Mouse (Mus musculus) embryonic stem cell, embryonic (primary cell): ENCODE results near the gene Ahdc1.

Experiments used
- CTCF ChIA-PET, 4 experiments: fragments of 300-600 bp in 2 of 4; fragments of 350-600 bp in 2 of 4; sonication (Branson Sonifier 250); formaldehyde crosslinking; loops; one replicate each; lab custom pipeline; 2022; ENCODE audit warnings: inconsistent platforms in 2 of 4; lab: Charles Lee
- POLR2A ChIA-PET, 4 experiments: fragments of 300-600 bp in 2 of 4; fragments of 350-600 bp in 2 of 4; sonication (Branson Sonifier 250); formaldehyde crosslinking; loops; one replicate each; lab custom pipeline; 2022; ENCODE audit warnings: antibody characterized with exemption in 4 of 4, inconsistent platforms in 1 of 4; lab: Charles Lee

Ahdc1 gene

GRCm38 (mm10) chr4:133080862-133081261, 69.8 kb downstream of the Ahdc1 start:
- CTCF ChIA-PET, result no interaction called here
- POLR2A ChIA-PET, result interaction anchor here in 2 of 4 experiments (0.6 to 12.1 kb wide), 9 partner anchors 7 to 31 kb away, joined by 3 to 205 read pairs (median 8); no protein-coding TSS in a partner anchor

GRCm38 (mm10) chr4:133082216-133082773, 71.2 kb downstream of the Ahdc1 start:
- ChIA-PET POLR2A (interaction anchor here (0.5 to 12.1 kb wide), 17 partner anchors 9 to 288 kb away, joined by 3 to 205 read pairs (median 4); no protein-coding TSS in a partner anchor), CTCF (interaction anchor here in 3 of 4 experiments (0.5 to 0.7 kb wide), 5 partner anchors 10 to 141 kb away, joined by 3 to 8 read pairs (median 3); no protein-coding TSS in a partner anchor)

- CTCF ChIA-PET, result interaction anchor here in 1 of 4 experiments (0.5 to 0.6 kb wide), 3 partner anchors 33 to 758 kb away, joined by 3 to 10 read pairs (median 7); no protein-coding TSS in a partner anchor
- POLR2A ChIA-PET, result interaction anchor here (0.5 to 12.1 kb wide), 21 partner anchors 9 to 121 kb away, joined by 3 to 205 read pairs (median 4); no protein-coding TSS in a partner anchor
Observed at GRCm38 (mm10) chr4:133083991-133084861, 73.2 kb downstream of the Ahdc1 start.

GRCm38 (mm10) chr4:133085011-133085782, 74.1 kb downstream of the Ahdc1 start:
- POLR2A ChIA-PET, result interaction anchor here in 3 of 4 experiments (0.6 to 3.1 kb wide), 28 partner anchors 9 to 1318 kb away, joined by 3 to 13 read pairs (median 5); partner anchors contain the start of gene Wdtc1 (in 1 of the 3)

GRCm38 (mm10) chr4:133085783-133086342, 74.8 kb downstream of the Ahdc1 start:
- CTCF ChIA-PET, result interaction anchor here in 2 of 4 experiments (0.9 to 1.6 kb wide), 5 partner anchors 10 to 140 kb away, joined by 3 to 5 read pairs (median 3); no protein-coding TSS in a partner anchor
- POLR2A ChIA-PET, result interaction anchor here (0.7 to 3.1 kb wide), 32 partner anchors 8 to 1317 kb away, joined by 3 to 13 read pairs (median 5); partner anchors contain the start of gene Wdtc1 (in 1 of the 4)

More at GRCm38 (mm10) chr4:133085011-133085782, 74.1 kb downstream of the Ahdc1 start:
- CTCF ChIA-PET, result interaction anchor here in 2 of 4 experiments (0.9 to 1.6 kb wide), 5 partner anchors 9 to 139 kb away, joined by 3 to 5 read pairs (median 3); no protein-coding TSS in a partner anchor

GRCm38 (mm10) chr4:133087177-133087714, 76.2 kb downstream of the Ahdc1 start:
- ChIA-PET CTCF (interaction anchor here in 1 of 4 experiments (1.6 kb wide), 1 partner anchor 26 kb away, joined by 5 read pairs; no protein-coding TSS in a partner anchor), POLR2A (interaction anchor here (0.7 to 3.1 kb wide), 19 partner anchors 10 to 266 kb away, joined by 3 to 11 read pairs (median 5); partner anchors contain the start of genes Wasf2 (in 1 of the 4) and Wdtc1 (in 1 of the 4))

- ChIA-PET POLR2A (interaction anchor here in 3 of 4 experiments (0.7 to 3.1 kb wide), 12 partner anchors 9 to 265 kb away, joined by 3 to 10 read pairs (median 4); partner anchors contain the start of genes Wasf2 (in 1 of the 3) and Wdtc1 (in 1 of the 3)), CTCF (no interaction called here)
Observed at GRCm38 (mm10) chr4:133087835-133088234, 76.8 kb downstream of the Ahdc1 start.

GRCm38 (mm10) chr4:133089319-133089718, 78.3 kb downstream of the Ahdc1 start:
- POLR2A ChIA-PET, result interaction anchor here in 1 of 4 experiments (1.3 kb wide), 1 partner anchor 10 kb away, joined by 4 read pairs; no protein-coding TSS in a partner anchor
- CTCF ChIA-PET, result no interaction called here

- ChIA-PET CTCF (no interaction called here), POLR2A (interaction anchor here in 2 of 4 experiments (1.3 to 6.5 kb wide), 2 partner anchors 9 to 21 kb away, joined by 3 to 47 read pairs; no protein-coding TSS in a partner anchor)
Observed at GRCm38 (mm10) chr4:133089802-133090201, 78.7 kb downstream of the Ahdc1 start.

- ChIA-PET POLR2A (interaction anchor here in 2 of 4 experiments (1.3 to 6.5 kb wide), 4 partner anchors 9 to 22 kb away, joined by 3 to 47 read pairs (median 17); no protein-coding TSS in a partner anchor), CTCF (no interaction called here)
Observed at GRCm38 (mm10) chr4:133090276-133090719, 79.2 kb downstream of the Ahdc1 start.

- ChIA-PET CTCF (interaction anchor here in 2 of 4 experiments (0.7 to 5.5 kb wide), 3 partner anchors 13 to 165 kb away, joined by 3 to 34 read pairs (median 6); no protein-coding TSS in a partner anchor), POLR2A (interaction anchor here in 3 of 4 experiments (0.6 to 6.5 kb wide), 13 partner anchors 9 to 531 kb away, joined by 3 to 70 read pairs (median 13); no protein-coding TSS in a partner anchor)
Observed at GRCm38 (mm10) chr4:133090720-133091458, 79.8 kb downstream of the Ahdc1 start.

- POLR2A ChIA-PET, result interaction anchor here in 3 of 4 experiments (0.6 to 6.5 kb wide), 14 partner anchors 9 to 531 kb away, joined by 3 to 70 read pairs (median 12); no protein-coding TSS in a partner anchor
Observed at GRCm38 (mm10) chr4:133091459-133091785, 80.4 kb downstream of the Ahdc1 start.

GRCm38 (mm10) chr4:133092453-133092901, 81.4 kb downstream of the Ahdc1 start:
- ChIA-PET CTCF (interaction anchor here in 3 of 4 experiments (0.5 to 5.5 kb wide), 6 partner anchors 10 to 215 kb away, joined by 3 to 34 read pairs (median 4); partner anchors contain the start of gene Wasf2 (in 1 of the 3)), POLR2A (interaction anchor here in 3 of 4 experiments (0.7 to 6.5 kb wide), 35 partner anchors 9 to 530 kb away, joined by 3 to 70 read pairs (median 4); partner anchors contain the start of gene Wasf2 (in 1 of the 3))

More at GRCm38 (mm10) chr4:133091459-133091785, 80.4 kb downstream of the Ahdc1 start:
- CTCF ChIA-PET, result interaction anchor here in 2 of 4 experiments (0.7 to 5.5 kb wide), 4 partner anchors 12 to 216 kb away, joined by 3 to 34 read pairs (median 5); no protein-coding TSS in a partner anchor

GRCm38 (mm10) chr4:133093056-133093455, 82.0 kb downstream of the Ahdc1 start:
- CTCF ChIA-PET, result interaction anchor here in 3 of 4 experiments (0.6 to 5.5 kb wide), 4 partner anchors 11 to 84 kb away, joined by 3 to 34 read pairs (median 11); no protein-coding TSS in a partner anchor
- POLR2A ChIA-PET, result interaction anchor here (0.7 to 6.5 kb wide), 33 partner anchors 8 to 148 kb away, joined by 3 to 70 read pairs (median 5); partner anchors contain the start of gene Wasf2 (in 1 of the 4)

GRCm38 (mm10) chr4:133093481-133094033, 82.5 kb downstream of the Ahdc1 start:
- POLR2A ChIA-PET, result interaction anchor here (0.7 to 6.5 kb wide), 28 partner anchors 7 to 101 kb away, joined by 3 to 70 read pairs (median 5); partner anchors contain the start of gene Wasf2 (in 1 of the 4)

More at GRCm38 (mm10) chr4:133093481-133094033, 82.5 kb downstream of the Ahdc1 start:
- CTCF ChIA-PET, result interaction anchor here (0.6 to 5.5 kb wide), 6 partner anchors 10 to 1067 kb away, joined by 3 to 34 read pairs (median 4); no protein-coding TSS in a partner anchor
